Mouse (Mus musculus) testis, adult 2 months (tissue): ENCODE measurements around the gene Hoxd3. TPM values are rescaled to one million over a fixed set of nuclear protein-coding genes. Genes with fewer than 3 reads are reported as not detected.

Experiments
- H3K27ac ChIP-seq: fragments of 200-500 bp; 2 replicates; pipeline ENCODE4 v1.5.1; 2012; ENCODE audit warnings: low read depth, low read length; ENCODE audit not compliant: control insufficient read depth, insufficient read depth
- H3K27me3 ChIP-seq: fragments of 200-500 bp; 2 replicates; pipeline ENCODE4 v1.6.1; 2012; ENCODE audit warnings: mild to moderate bottlenecking, low read length, moderate library complexity; ENCODE audit not compliant: control insufficient read depth, insufficient read depth
- H3K36me3 ChIP-seq: fragments of 200-500 bp; 2 replicates; pipeline ENCODE4 v1.6.1; 2012; ENCODE audit warnings: mild to moderate bottlenecking, low read length; ENCODE audit not compliant: control insufficient read depth, insufficient read depth
- H3K4me1 ChIP-seq: fragments of 200-500 bp; 2 replicates; pipeline ENCODE4 v1.6.1; 2012; ENCODE audit warnings: low read length; ENCODE audit not compliant: control insufficient read depth, insufficient read depth
- H3K4me3 ChIP-seq: fragments of 200-500 bp; 2 replicates; pipeline ENCODE4 v1.5.1; 2012; ENCODE audit warnings: low read depth, mild to moderate bottlenecking, low read length, moderate library complexity, mixed read lengths; ENCODE audit not compliant: control insufficient read depth
- CTCF ChIP-seq: fragments of 200-500 bp; IDR thresholded peaks from 2 replicates; pipeline ENCODE4 v1.5.1; 2012; ENCODE audit warnings: low read depth, mild to moderate bottlenecking, inconsistent platforms, low read length, moderate library complexity; ENCODE audit not compliant: control insufficient read depth, insufficient read depth, insufficient replicate concordance
- POLR2A ChIP-seq: fragments of 200-500 bp; IDR thresholded peaks from 2 replicates; pipeline ENCODE4 v1.6.1; 2012; ENCODE audit warnings: low read depth, mild to moderate bottlenecking, inconsistent platforms, low read length, moderate library complexity; ENCODE audit not compliant: control insufficient read depth
- polyA plus RNA-seq: library from polyadenylated mRNA; depleted of rRNA; stranded (reverse); fragments of >200 nt; gene quantifications from 2 replicates; pipeline ENCODE4 v1.2.3, GENCODE M21; 2012

Gene Hoxd3
- polyA plus RNA-seq, 1 experiment: 0.48 TPM

GRCm38 (mm10) chr2:74704393-74704998, 7.2 kb upstream of the Hoxd3 start, which contains the start of gene Hoxd8:
Gene Hoxd8, plus strand, starts transcription at chr2:74704615.
- no peaks in the 10 kb centered on the region for H3K27me3 ChIP-seq

GRCm38 (mm10) chr2:74704999-74705466, 6.7 kb upstream of the Hoxd3 start:
- H3K4me1 ChIP-seq: peaks cover 15% of the 10 kb centered on the region
- H3K27me3 ChIP-seq: no peaks in the 10 kb centered on the region
- H3K4me3 ChIP-seq: peak overlapping the region; percentile 74
- no peaks in the 10 kb centered on the region; the same call in 1 of the 2 replicates for H3K36me3 ChIP-seq
- TF ChIP-seq POLR2A: no peak
- TF ChIP-seq CTCF: no peak
- peak overlapping the region; percentile 26 for H3K27ac ChIP-seq

More at GRCm38 (mm10) chr2:74704393-74704998, 7.2 kb upstream of the Hoxd3 start, which contains the start of gene Hoxd8:
- no peak for TF ChIP-seq CTCF
- TF ChIP-seq POLR2A: no peak; the same call in 1 of the 2 replicates
- Histone ChIP-seq H3K27ac (peak within 1 kb of the TSS; percentile 71), H3K4me3 (peak within 1 kb of the TSS; percentile 74), H3K36me3 (no peaks in the 10 kb centered on the region; the same call in 1 of the 2 replicates), H3K4me1 (peaks cover 16% of the 10 kb centered on the region)

- Histone ChIP-seq H3K4me3 (peak overlapping the region; percentile 74), H3K27me3 (no peaks in the 10 kb centered on the region), H3K27ac (peak overlapping the region; percentile 26), H3K36me3 (no peaks in the 10 kb centered on the region; the same call in 1 of the 2 replicates), H3K4me1 (peaks cover 13% of the 10 kb centered on the region)
- no peak for TF ChIP-seq CTCF
- peak; percentile 22; the same call in 1 of the 2 replicates for TF ChIP-seq POLR2A
These were observed 6.1 kb upstream of the Hoxd3 start for GRCm38 (mm10) chr2:74705467-74706089.

- H3K36me3 ChIP-seq: no peaks in the 10 kb centered on the region; the same call in 1 of the 2 replicates
- H3K4me3 ChIP-seq: peak overlapping the region; percentile 74
- no peaks in the 10 kb centered on the region for H3K27me3 ChIP-seq
- H3K4me1 ChIP-seq: peaks cover 16% of the 10 kb centered on the region
- TF ChIP-seq CTCF: no peak
- no peak for TF ChIP-seq POLR2A
- H3K27ac ChIP-seq: peak overlapping the region; percentile 30
These were observed 5.2 kb upstream of the Hoxd3 start for GRCm38 (mm10) chr2:74706393-74706960.

- Histone ChIP-seq H3K36me3 (no peaks in the 10 kb centered on the region; the same call in 1 of the 2 replicates), H3K4me3 (peak overlapping the region; percentile 21; the same call in 1 of the 2 replicates), H3K4me1 (peaks cover 22% of the 10 kb centered on the region), H3K27me3 (peaks cover 7% of the 10 kb centered on the region; the same call in 1 of the 2 replicates), H3K27ac (peak overlapping the region; percentile 36; the same call in 1 of the 2 replicates)
- no peak for TF ChIP-seq CTCF
- TF ChIP-seq POLR2A: no peak
These were observed 4.1 kb upstream of the Hoxd3 start for GRCm38 (mm10) chr2:74707599-74707998.

- Histone ChIP-seq H3K4me3 (no peak overlapping the region), H3K36me3 (no peaks in the 10 kb centered on the region; the same call in 1 of the 2 replicates), H3K4me1 (peaks cover 18% of the 10 kb centered on the region), H3K27me3 (peaks cover 7% of the 10 kb centered on the region; the same call in 1 of the 2 replicates), H3K27ac (peak overlapping the region; percentile 49; the same call in 1 of the 2 replicates)
- TF ChIP-seq POLR2A: no peak
- no peak for TF ChIP-seq CTCF
These were observed 3.1 kb upstream of the Hoxd3 start for GRCm38 (mm10) chr2:74708676-74709075.
